Mouse (Mus musculus) ES-Bruce4 (cell line): ENCODE measurements around the gene Gm17067. TPM values are rescaled to one million over a fixed set of nuclear protein-coding genes. Genes with fewer than 3 reads are reported as not detected.
A peak's percentile ranks its signal among the peaks of the same experiment; 100 is the strongest.
"Not testable (repeated sequence)": the region's sequence is repeated elsewhere in the genome, so short reads cannot be mapped to it uniquely, and the experiment has no call there.

ENCODE experiments used
- H3K27ac ChIP-seq: 2 replicates; pipeline ENCODE4 v1.5.1; 2012; ENCODE audit warnings: low read length, inconsistent platforms; ENCODE audit not compliant: insufficient read depth
- H3K27me3 ChIP-seq: 2 replicates; pipeline ENCODE4 v1.6.1; 2012; ENCODE audit warnings: mild to moderate bottlenecking, low read length, inconsistent platforms; ENCODE audit not compliant: control insufficient read depth, poor library complexity, insufficient read depth, severe bottlenecking
- H3K36me3 ChIP-seq: 2 replicates; pipeline ENCODE4 v1.6.1; 2012; ENCODE audit warnings: inconsistent platforms, mild to moderate bottlenecking, low read length, moderate library complexity; ENCODE audit not compliant: control insufficient read depth, poor library complexity, insufficient read depth, severe bottlenecking
- H3K4me1 ChIP-seq: one replicate; pipeline ENCODE4 v1.8.1; 2011; ENCODE audit warnings: low read length; ENCODE audit not compliant: control insufficient read depth, insufficient read depth
- H3K4me3 ChIP-seq: 2 replicates; pipeline ENCODE4 v1.5.1; 2011; ENCODE audit warnings: low read depth, mild to moderate bottlenecking, low read length
- H3K9ac ChIP-seq: 2 replicates; pipeline ENCODE4 v1.6.1; 2012; ENCODE audit warnings: low read depth, mild to moderate bottlenecking, inconsistent platforms; ENCODE audit not compliant: poor library complexity, severe bottlenecking
- H3K9me3 ChIP-seq: replicated peaks from 2 replicates; pipeline ENCODE4 v1.6.1; 2012; ENCODE audit warnings: mild to moderate bottlenecking, low read length, inconsistent platforms; ENCODE audit not compliant: control insufficient read depth, poor library complexity, insufficient read depth, severe bottlenecking
- CTCF ChIP-seq: IDR thresholded peaks from one replicate; pipeline ENCODE4 v1.8.1; 2011; ENCODE audit warnings: low read depth, low read length
- EP300 ChIP-seq: IDR thresholded peaks from 2 replicates; pipeline ENCODE4 v1.6.1; 2011; ENCODE audit warnings: low read depth, low read length; ENCODE audit not compliant: insufficient read depth
- POLR2A ChIP-seq: IDR thresholded peaks from one replicate; pipeline ENCODE4 v1.8.1; 2011; ENCODE audit warnings: low read length; ENCODE audit not compliant: insufficient read depth
- polyA plus RNA-seq: library from polyadenylated mRNA; stranded (reverse); fragments of >200 nt; gene quantifications from 2 replicates; pipeline ENCODE4 v1.2.4, GENCODE M21; 2011; ENCODE audit warnings: low read depth; ENCODE audit not compliant: missing spikeins, insufficient read depth, insufficient read length

The Gm17067 gene
- 25.2 and 32.4 TPM in 2 replicates for polyA plus RNA-seq

GRCm38 (mm10) chr7:42726917-42727316, at the start of gene Gm17067:
TSS of gene Gm17067 (minus strand) at chr7:42727017.
- not testable (repeated sequence) for H3K4me1 ChIP-seq, H3K9ac ChIP-seq, H3K9me3 ChIP-seq, H3K27ac ChIP-seq, H3K27me3 ChIP-seq, H3K4me3 ChIP-seq, H3K36me3 ChIP-seq

GRCm38 (mm10) chr7:42749836-42750235, 23.0 kb upstream of the Gm17067 start:
- H3K36me3 ChIP-seq: no peaks in the 10 kb centered on the region
- no peaks in the 10 kb centered on the region for H3K27me3 ChIP-seq
- no peaks in the 10 kb centered on the region for H3K9me3 ChIP-seq
- peak overlapping the region; percentile 43 for H3K9ac ChIP-seq
- TF ChIP-seq EP300 (no peak), POLR2A (no peak), CTCF (no peak)
- peak overlapping the region; percentile 61 for H3K4me3 ChIP-seq
- H3K4me1 ChIP-seq: peaks cover 2% of the 10 kb centered on the region
- H3K27ac ChIP-seq: no peak overlapping the region

- Histone ChIP-seq H3K27me3 (no peaks in the 10 kb centered on the region), H3K27ac (peak overlapping the region; percentile 66), H3K36me3 (peaks cover 6% of the 10 kb centered on the region), H3K4me3 (peak overlapping the region; percentile 98), H3K9ac (peak overlapping the region; percentile 81), H3K4me1 (no peaks in the 10 kb centered on the region), H3K9me3 (no peaks in the 10 kb centered on the region)
- TF ChIP-seq CTCF (no peak), EP300 (no peak), POLR2A (peak; percentile 47)
Measured at GRCm38 (mm10) chr7:42738536-42739210, 11.9 kb upstream of the Gm17067 start.

GRCm38 (mm10) chr7:42693251-42693650, 33.6 kb downstream of the Gm17067 start:
- Histone ChIP-seq H3K27ac (0 out of 2 replicates have a peak overlapping the region, but pooled peaks have one; percentile 11), H3K4me3 (peak overlapping the region; percentile 37; the same call in 1 of the 2 replicates), H3K9ac (peak overlapping the region; percentile 20; the same call in 1 of the 2 replicates)
- not testable (repeated sequence) for H3K36me3 ChIP-seq, H3K9me3 ChIP-seq, H3K27me3 ChIP-seq, H3K4me1 ChIP-seq

GRCm38 (mm10) chr7:42692362-42693158, 34.3 kb downstream of the Gm17067 start, which contains the start of gene Zfp975:
TSS of gene Zfp975 (minus strand) at chr7:42692742.
- TF ChIP-seq POLR2A: peak; percentile 55
- H3K4me1 ChIP-seq, H3K36me3 ChIP-seq, H3K27me3 ChIP-seq, H3K9me3 ChIP-seq: not testable (repeated sequence)
- Histone ChIP-seq H3K27ac (peak within 1 kb of the TSS; percentile 35; the same call in 1 of the 2 replicates), H3K4me3 (peak within 1 kb of the TSS; percentile 84), H3K9ac (peak within 1 kb of the TSS; percentile 41)

- H3K4me3 ChIP-seq, H3K27me3 ChIP-seq, H3K36me3 ChIP-seq, H3K4me1 ChIP-seq: not testable (repeated sequence)
- Histone ChIP-seq H3K9me3 (peaks cover 13% of the 10 kb centered on the region), H3K27ac (peak overlapping the region; percentile 98), H3K9ac (peak overlapping the region; percentile 22; the same call in 1 of the 2 replicates)
Measured at GRCm38 (mm10) chr7:42680081-42680480, 46.7 kb downstream of the Gm17067 start.

GRCm38 (mm10) chr7:42679646-42680045, 47.2 kb downstream of the Gm17067 start:
- H3K36me3 ChIP-seq, H3K9ac ChIP-seq, H3K27me3 ChIP-seq, H3K4me1 ChIP-seq, H3K4me3 ChIP-seq: not testable (repeated sequence)
- H3K27ac ChIP-seq: peak overlapping the region; percentile 98
- H3K9me3 ChIP-seq: peaks cover 13% of the 10 kb centered on the region
